ENCODE assay signal across 25 mouse cellular contexts in genomic region chr15:93555719-93556118, GRCm38 (mm10). TPM values are rescaled to one million over a fixed set of nuclear protein-coding genes. Genes with fewer than 3 reads are reported as not detected.
DNase-seq lines count a peak whose midpoint lies in the region; ATAC-seq and TF ChIP-seq lines count a peak whose summit lies in the region.
"Had no signal": no experiment of that assay in that cellular context is flagged by ENCODE, and none has a peak within 500 bp of the region (broad histone marks: within the 10 kb centered on the region; RNA-seq: fewer than 3 reads in every experiment).

No protein-coding gene starts in this region.

- no peak overlapping the region for H3K27ac ChIP-seq in intestine, postnatal 0 days (ENCODE audit: low read depth, low read length)
- H3K27ac ChIP-seq in intestine, embryonic 15.5 days: no peak overlapping the region
- H3K27ac ChIP-seq in lung, postnatal 0 days (ENCODE audit: low read length): no peak overlapping the region
- H3K27ac ChIP-seq: forebrain, embryonic 13.5 days; hindbrain, embryonic 12.5 days; left cerebral cortex, adult 2 months; neural tube, embryonic 13.5 days had no signal

- H3K4me3 ChIP-seq in intestine, postnatal 0 days (ENCODE audit: low read depth, low read length): no peak overlapping the region
- H3K4me3 ChIP-seq in intestine, embryonic 15.5 days (replicated peaks): no peak overlapping the region
- H3K4me3 ChIP-seq in lung, postnatal 0 days (ENCODE audit: low read depth, low read length): no peak overlapping the region
- H3K4me3 ChIP-seq: forebrain, embryonic 13.5 days; heart, embryonic 12.5 days; hindbrain, embryonic 12.5 days; left cerebral cortex, adult 2 months; myocyte; neural tube, embryonic 13.5 days had no signal

- H3K9ac ChIP-seq in intestine, postnatal 0 days (ENCODE audit: low read depth, low read length): no peak overlapping the region
- no peak overlapping the region for H3K9ac ChIP-seq in intestine, embryonic 15.5 days
- H3K9ac ChIP-seq in lung, postnatal 0 days (replicated peaks; ENCODE audit: low read depth): no peak overlapping the region
- H3K9ac ChIP-seq: forebrain, embryonic 13.5 days; heart, embryonic 12.5 days; hindbrain, embryonic 12.5 days; neural tube, embryonic 13.5 days had no signal

- WGBS in intestine, postnatal 0 days: 58% methylated on average over 8 of the region's 8 CpGs
- 66% methylated on average over 8 of the region's 8 CpGs for WGBS in intestine, embryonic 15.5 days
- 57% methylated on average over 8 of the region's 8 CpGs for WGBS in lung, postnatal 0 days

- DNase-seq in lung, postnatal 0 days (ENCODE audit: low spot score): no peak
- DNase-seq in lung, postnatal 14 days: no peak
- peak; percentile 36 for DNase-seq in ZHBTc4 (ENCODE audit: low read depth, low spot score)
- DNase-seq in layer of hippocampus, adult 9-11 months: no peak
- no peak for DNase-seq in urinary bladder, postnatal 25 days (ENCODE audit: low spot score)
- DNase-seq: adrenal gland, postnatal 10 days; cerebellum, adult 8-10 months; cerebellum, postnatal 36 days; gastrocnemius, postnatal 36 days; heart, postnatal 14 days; kidney, adult 8-10 months; kidney, postnatal 25 days; left cerebral cortex, postnatal 4 days; lung, adult 18-20 months had no signal

- H3K9me3 ChIP-seq in intestine, postnatal 0 days (ENCODE audit: control insufficient read depth): no peaks in the 10 kb centered on the region
- no peaks in the 10 kb centered on the region for H3K9me3 ChIP-seq in intestine, embryonic 15.5 days
- no peaks in the 10 kb centered on the region for H3K9me3 ChIP-seq in lung, postnatal 0 days (ENCODE audit: low read length)
- H3K9me3 ChIP-seq: forebrain, embryonic 13.5 days; heart, embryonic 12.5 days; hindbrain, embryonic 12.5 days; neural tube, embryonic 13.5 days had no signal

- no peaks in the 10 kb centered on the region for H3K27me3 ChIP-seq in intestine, postnatal 0 days (replicated peaks; ENCODE audit: control insufficient read depth, insufficient read depth, low read length)
- no peaks in the 10 kb centered on the region for H3K27me3 ChIP-seq in intestine, embryonic 15.5 days (replicated peaks)
- H3K27me3 ChIP-seq in lung, postnatal 0 days (replicated peaks; ENCODE audit: insufficient read depth, low read length): no peaks in the 10 kb centered on the region
- H3K27me3 ChIP-seq: forebrain, embryonic 13.5 days; heart, embryonic 12.5 days; hindbrain, embryonic 12.5 days; neural tube, embryonic 13.5 days had no signal

- no peaks in the 10 kb centered on the region; the same call in 1 of the 2 replicates for H3K4me1 ChIP-seq in intestine, postnatal 0 days (replicated peaks; ENCODE audit: control insufficient read depth, insufficient read depth, low read length)
- peaks cover 12% of the 10 kb centered on the region for H3K4me1 ChIP-seq in intestine, embryonic 15.5 days (replicated peaks)
- H3K4me1 ChIP-seq in lung, postnatal 0 days (ENCODE audit: insufficient read depth, low read depth, low read length): peaks cover 7% of the 10 kb centered on the region; the same call in 1 of the 2 replicates

- 0 out of 2 replicates have a peak, but pooled peaks have one; percentile 8 for TF ChIP-seq CTCF in intestine, postnatal 0 days (IDR thresholded peaks at IDR 0.05; ENCODE audit: low read depth)
- peak; percentile 32 for TF ChIP-seq CTCF in lung, postnatal 0 days (IDR thresholded peaks at IDR 0.05)

- H3K4me2 ChIP-seq in intestine, postnatal 0 days (replicated peaks; ENCODE audit: low read depth): no peak overlapping the region
- no peak overlapping the region for H3K4me2 ChIP-seq in intestine, embryonic 15.5 days (replicated peaks)
- no peak overlapping the region for H3K4me2 ChIP-seq in lung, postnatal 0 days (replicated peaks; ENCODE audit: low read depth, low read length)
- H3K4me2 ChIP-seq: forebrain, embryonic 13.5 days; heart, embryonic 12.5 days; hindbrain, embryonic 12.5 days; neural tube, embryonic 13.5 days had no signal

- no peak for TF ChIP-seq EP300 in lung, postnatal 0 days (IDR thresholded peaks at IDR 0.05)

- H3K36me3 ChIP-seq in intestine, postnatal 0 days (ENCODE audit: control insufficient read depth, insufficient read depth): no peaks in the 10 kb centered on the region
- no peaks in the 10 kb centered on the region for H3K36me3 ChIP-seq in intestine, embryonic 15.5 days
- no peaks in the 10 kb centered on the region for H3K36me3 ChIP-seq in lung, postnatal 0 days (ENCODE audit: insufficient read depth, low read length)
- H3K36me3 ChIP-seq: G1E; hindbrain, embryonic 12.5 days had no signal

- ATAC-seq in intestine, postnatal 0 days: no peak
- no peak for ATAC-seq in intestine, embryonic 15.5 days
- no peak for ATAC-seq in lung, postnatal 0 days
- ATAC-seq in megakaryocyte-erythroid progenitor cell, adult 5-6 weeks (replicated peaks; ENCODE audit: low FRiP score, low TSS enrichment, poor library complexity, severe bottlenecking): peak; percentile 64; the same call in 1 of the 2 replicates
- ATAC-seq: forebrain, embryonic 13.5 days; midbrain, embryonic 16.5 days had no signal

RNA-seq across cellular contexts. Expression of gene Prickle1, which starts 40.0 kb away (rescaled TPM):
- 6.3 and 6.5 TPM in 2 replicates for polyA plus RNA-seq in intestine, postnatal 0 days (2015; fragmentation: Nextera tagmentation; extraction: Ambion mirVana)
- polyA plus RNA-seq in intestine, embryonic 15.5 days (2015; fragmentation: Nextera tagmentation; extraction: Ambion mirVana): 21.0 and 23.7 TPM in 2 replicates
- polyA plus RNA-seq in lung, postnatal 0 days (2015; fragmentation: Nextera tagmentation; extraction: Ambion mirVana): 26.1 and 26.8 TPM in 2 replicates
- 1.4 and 4.0 TPM in 2 replicates for total RNA-seq in megakaryocyte-erythroid progenitor cell, adult 5-6 weeks (2014; fragmentation: Nextera tagmentation)
- total RNA-seq in megakaryocyte-erythroid progenitor cell, adult 5-6 weeks (2017): 4.3 and 4.7 TPM in 2 replicates
- polyA plus RNA-seq: G1E had no signal
